Mouse (Mus musculus): ENCODE measurements around the gene 4933400A11Rik. TPM values are rescaled to one million over a fixed set of nuclear protein-coding genes. Genes with fewer than 3 reads are reported as not detected.

The 4933400A11Rik gene
- total RNA-seq (2021), result not detected
- long read RNA-seq, experiment 1, result 0 reads
- long read RNA-seq, experiment 2, result 0 reads

- DNase-seq (ENCODE audit: low spot score in 2 of 2), result no peak
Observed at GRCm38 (mm10) chrX:169779535-169779934, at the start of gene 4933400A11Rik. 4933400A11Rik (minus strand) TSS chrX:169779635.

GRCm38 (mm10) chrX:169828136-169828535, 48.7 kb upstream of the 4933400A11Rik start:
- DNase-seq (ENCODE audit: low spot score in 2 of 2), result no peak

- DNase-seq (ENCODE audit: low spot score in 2 of 2), result no peak
Observed at GRCm38 (mm10) chrX:169827720-169828119, 48.3 kb upstream of the 4933400A11Rik start.

- no peak for DNase-seq (ENCODE audit: low spot score in 2 of 2)
Observed at GRCm38 (mm10) chrX:169826947-169827346, 47.5 kb upstream of the 4933400A11Rik start.

- no peak for DNase-seq (ENCODE audit: low spot score in 2 of 2)
Observed at GRCm38 (mm10) chrX:169813673-169814072, 34.2 kb upstream of the 4933400A11Rik start.

- no peak for DNase-seq (ENCODE audit: low spot score in 2 of 2)
Observed at GRCm38 (mm10) chrX:169811783-169812182, 32.3 kb upstream of the 4933400A11Rik start.

GRCm38 (mm10) chrX:169811318-169811717, 31.9 kb upstream of the 4933400A11Rik start:
- no peak for DNase-seq (ENCODE audit: low spot score in 2 of 2)

GRCm38 (mm10) chrX:169807744-169808143, 28.3 kb upstream of the 4933400A11Rik start:
- no peak for DNase-seq (ENCODE audit: low spot score in 2 of 2)

GRCm38 (mm10) chrX:169805791-169806190, 26.4 kb upstream of the 4933400A11Rik start:
- no peak for DNase-seq (ENCODE audit: low spot score in 2 of 2)

GRCm38 (mm10) chrX:169800238-169800637, 20.8 kb upstream of the 4933400A11Rik start:
- DNase-seq (ENCODE audit: low spot score in 2 of 2), result no peak

GRCm38 (mm10) chrX:169798987-169799680, 19.7 kb upstream of the 4933400A11Rik start:
- peak in 1 of 2 experiments; percentile 24 for DNase-seq (ENCODE audit: low spot score in 2 of 2)

- DNase-seq (ENCODE audit: low spot score in 2 of 2), result no peak
Observed at GRCm38 (mm10) chrX:169797148-169797547, 17.7 kb upstream of the 4933400A11Rik start.

- DNase-seq (ENCODE audit: low spot score in 2 of 2), result no peak
Observed at GRCm38 (mm10) chrX:169794831-169795311, 15.4 kb upstream of the 4933400A11Rik start.

- no peak for DNase-seq (ENCODE audit: low spot score in 2 of 2)
Observed at GRCm38 (mm10) chrX:169794421-169794820, 15.0 kb upstream of the 4933400A11Rik start.

GRCm38 (mm10) chrX:169792879-169793278, 13.4 kb upstream of the 4933400A11Rik start:
- DNase-seq (ENCODE audit: low spot score in 2 of 2), result no peak

- no peak for DNase-seq (ENCODE audit: low spot score in 2 of 2)
Observed at GRCm38 (mm10) chrX:169789702-169790101, 10.3 kb upstream of the 4933400A11Rik start.

GRCm38 (mm10) chrX:169758001-169758400, 21.4 kb downstream of the 4933400A11Rik start:
- DNase-seq (ENCODE audit: low spot score in 2 of 2), result no peak

GRCm38 (mm10) chrX:169735387-169735969, 44.0 kb downstream of the 4933400A11Rik start:
- DNase-seq (ENCODE audit: low spot score in 2 of 2), result no peak

Measured in gastrocnemius, postnatal 4 days (tissue).